Mouse (Mus musculus): ENCODE results near the gene Serping1.
A peak's percentile ranks its signal among the peaks of the same experiment; 100 is the strongest.
"Not testable (repeated sequence)": the region's sequence is repeated elsewhere in the genome, so short reads cannot be mapped to it uniquely, and the experiment has no call there.

Serping1 gene

DNA sequence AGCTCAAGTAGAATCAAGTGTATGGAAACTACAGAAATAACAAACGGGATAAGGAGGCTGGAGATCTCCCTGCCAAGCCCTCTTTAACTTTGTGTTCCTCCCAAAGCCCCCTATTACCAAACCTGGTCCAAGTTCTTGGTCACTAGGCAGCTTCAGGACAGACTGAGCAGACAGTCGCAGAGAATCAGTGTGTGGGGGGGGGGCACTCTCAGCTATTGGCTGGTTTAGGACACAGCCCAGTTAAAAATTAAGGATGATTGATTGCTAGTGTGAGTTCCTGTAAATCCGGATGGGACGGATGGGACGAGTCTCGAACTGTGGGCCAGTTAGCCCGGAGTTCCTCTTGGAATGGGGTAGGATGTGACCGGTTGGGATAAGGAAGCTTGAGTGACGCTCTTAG is at the start of gene Serping1:
Serping1 (minus strand) TSS at position 204 of the 400 bp plus-strand sequence.
- DNase-seq (ENCODE audit: low spot score) = peak; percentile 18

DNA sequence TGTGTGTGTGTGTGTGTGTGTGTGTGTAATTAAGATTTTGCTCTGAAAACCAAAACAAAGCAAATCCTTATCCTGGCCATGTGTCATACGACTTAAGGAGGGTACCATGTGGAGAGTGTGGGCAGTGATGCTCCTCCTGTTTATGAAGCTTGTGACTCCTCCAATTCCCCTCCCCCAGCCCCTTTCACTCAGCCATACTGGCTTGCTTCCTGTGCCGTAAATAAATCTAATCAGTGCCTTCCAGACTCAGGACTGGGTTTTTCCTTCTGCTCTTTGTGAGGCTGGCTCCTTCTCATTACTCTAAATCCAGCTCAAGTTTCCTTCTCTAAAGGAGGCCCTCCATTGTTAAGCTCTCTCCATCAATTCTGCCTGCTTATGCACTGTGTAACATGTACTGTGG is 48.0 kb upstream of the Serping1 start:
- DNase-seq (ENCODE audit: low spot score) = no peak

DNA sequence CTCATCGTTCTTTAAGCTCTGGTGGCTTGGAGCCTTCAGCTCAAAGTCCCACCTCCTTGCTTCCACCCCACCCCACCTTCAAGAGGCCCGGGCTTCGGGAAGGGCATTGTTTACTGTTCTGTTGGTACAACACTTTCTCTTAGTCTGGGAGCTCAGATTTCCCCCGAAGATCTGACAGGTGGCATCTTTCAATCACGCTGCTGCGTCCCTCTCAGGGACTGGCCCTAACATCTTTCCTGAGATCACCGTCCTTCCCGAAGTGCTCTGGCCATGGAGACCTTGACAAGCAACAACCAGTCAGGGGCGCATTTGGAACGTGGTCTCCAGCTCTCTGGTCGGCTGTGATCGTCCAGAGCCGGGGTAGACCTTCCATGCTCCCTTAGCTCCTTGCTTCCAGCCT is 47.3 kb upstream of the Serping1 start, which contains the start of gene Smtnl1:
Smtnl1 (minus strand) TSS at position 101 of the 400 bp plus-strand sequence.
- DNase-seq (ENCODE audit: low spot score) = no peak

DNA sequence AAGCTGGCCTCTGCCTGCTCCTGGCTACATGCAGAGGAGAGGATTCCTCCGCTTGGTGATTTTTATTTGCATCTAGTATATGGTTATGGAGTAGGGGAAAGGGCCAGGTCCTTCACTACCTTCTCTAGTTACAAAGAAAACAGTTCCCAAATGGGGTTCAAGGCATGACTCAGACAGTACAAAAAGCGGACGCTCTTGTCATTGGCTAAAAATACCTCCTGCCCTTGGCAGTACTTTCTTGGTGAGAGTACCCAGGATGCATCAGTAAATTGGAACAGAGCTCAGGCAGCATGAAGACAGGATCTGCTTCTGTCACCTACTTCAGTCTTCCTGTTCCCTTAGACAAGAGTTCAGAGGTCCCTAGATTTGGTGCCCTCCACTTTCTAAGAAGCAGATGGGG is 44.6 kb upstream of the Serping1 start:
- DNase-seq (ENCODE audit: low spot score) = no peak

DNA sequence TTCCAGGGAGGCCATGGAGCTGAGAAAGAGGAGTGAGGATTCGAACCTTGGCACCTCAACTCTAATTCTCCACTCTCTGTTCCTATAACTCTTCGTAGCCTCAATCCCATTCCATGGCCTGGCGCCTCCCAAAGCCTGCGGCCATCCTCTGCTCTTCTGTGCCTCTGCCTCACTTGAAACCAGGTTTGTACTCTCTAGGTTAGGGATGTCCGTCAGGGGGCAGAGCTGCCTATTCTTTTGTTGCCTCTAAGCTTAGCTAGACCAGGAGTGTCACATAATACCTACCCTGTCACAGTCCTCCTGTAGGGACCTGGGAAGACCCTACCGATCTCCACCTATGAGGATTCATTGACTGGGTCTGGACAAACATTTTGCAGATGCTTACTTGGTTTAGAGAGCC is 37.4 kb upstream of the Serping1 start:
- DNase-seq (ENCODE audit: low spot score) = no peak

DNA sequence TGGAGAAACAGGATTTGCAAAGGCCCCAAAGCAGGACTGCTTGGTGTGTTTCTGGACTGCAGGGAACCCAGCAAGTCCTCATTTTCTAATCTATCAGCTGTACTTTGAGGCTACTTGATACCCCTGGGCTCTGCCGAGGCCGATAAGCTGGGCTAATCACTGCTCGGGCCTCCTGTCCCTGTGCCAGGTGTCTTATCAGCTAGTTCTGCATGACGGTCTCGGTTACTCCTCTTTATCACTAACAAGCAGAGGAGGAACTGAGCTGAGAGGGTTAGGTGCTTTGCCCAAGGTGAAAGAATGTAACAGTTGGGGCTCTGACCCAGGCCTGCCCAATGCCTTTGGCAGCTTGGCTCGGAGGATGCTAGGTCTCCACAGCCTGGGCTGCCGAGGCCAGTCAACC is 36.6 kb upstream of the Serping1 start:
- DNase-seq (ENCODE audit: low spot score) = no peak

DNA sequence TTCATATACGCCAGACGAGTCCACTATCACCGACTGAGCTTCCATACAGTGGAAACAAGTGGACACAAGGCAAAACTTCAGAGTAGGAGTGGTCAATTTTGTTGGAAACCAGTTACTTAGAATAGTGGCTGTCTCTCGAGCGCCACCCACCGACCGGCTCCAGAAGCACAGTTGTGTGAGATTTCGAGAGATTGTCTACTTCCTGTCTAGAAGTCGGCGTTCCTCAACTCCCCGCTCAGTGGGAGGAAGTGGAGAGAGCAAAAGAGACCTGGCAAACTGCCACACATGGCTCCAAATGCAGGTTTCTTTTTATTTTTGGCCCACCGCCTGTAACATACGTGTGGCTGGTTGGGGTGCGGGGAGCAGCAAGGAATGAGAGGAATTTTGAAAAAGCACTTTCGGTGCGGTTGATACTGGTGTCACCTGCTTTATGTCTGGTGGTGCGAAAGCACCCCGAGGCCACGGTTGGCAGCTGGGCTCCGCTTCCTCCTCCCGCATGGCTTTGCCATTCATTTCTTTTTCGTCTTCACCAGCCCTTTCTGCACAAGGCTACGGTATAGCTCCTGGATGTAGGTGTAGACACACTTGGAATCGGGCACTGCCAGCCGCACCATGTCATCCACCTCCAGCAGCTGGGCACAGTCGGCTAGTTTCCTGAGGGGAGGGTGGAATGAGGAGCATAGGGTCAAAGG is 35.8 kb upstream of the Serping1 start:
- peak; percentile 91 for DNase-seq (ENCODE audit: low spot score)

DNA sequence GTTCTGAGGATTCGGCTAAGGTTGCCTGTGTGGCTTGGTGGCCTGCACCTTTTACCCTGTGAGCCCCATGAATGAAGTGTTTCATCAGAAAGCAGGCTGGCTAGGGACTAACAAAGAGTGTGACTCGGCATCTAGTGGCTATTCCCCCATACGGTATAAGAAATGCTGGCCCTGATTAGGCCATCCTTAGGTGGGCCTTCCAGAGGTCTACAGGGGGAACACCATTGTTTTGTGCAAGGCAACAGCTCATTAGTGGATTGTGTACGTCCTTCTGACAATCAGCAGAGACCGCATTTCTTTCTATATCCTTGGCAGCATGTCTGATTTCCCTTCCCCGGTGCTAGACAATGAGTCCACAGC is 35.3 kb upstream of the Serping1 start:
- DNase-seq (ENCODE audit: low spot score) = no peak

DNA sequence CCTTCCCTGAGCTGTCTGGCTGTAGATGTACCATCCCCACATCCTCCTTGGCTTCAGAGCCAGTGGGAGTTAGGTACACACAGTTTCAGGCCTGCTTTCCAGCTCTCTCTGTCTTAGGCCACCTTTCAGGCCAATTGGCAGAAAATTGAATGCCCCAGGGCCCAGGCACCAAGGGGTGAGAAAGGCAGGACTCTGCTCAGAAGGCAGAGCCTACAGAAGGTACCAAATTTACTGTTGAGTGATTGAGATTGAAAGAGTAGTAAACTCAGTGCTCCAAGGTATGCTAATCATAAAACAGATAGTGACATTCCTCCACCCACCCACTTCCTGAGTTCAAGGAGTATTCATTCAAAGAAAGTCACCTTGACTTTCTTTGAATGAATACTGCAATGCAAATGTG is 34.1 kb upstream of the Serping1 start:
- DNase-seq (ENCODE audit: low spot score) = no peak

DNA sequence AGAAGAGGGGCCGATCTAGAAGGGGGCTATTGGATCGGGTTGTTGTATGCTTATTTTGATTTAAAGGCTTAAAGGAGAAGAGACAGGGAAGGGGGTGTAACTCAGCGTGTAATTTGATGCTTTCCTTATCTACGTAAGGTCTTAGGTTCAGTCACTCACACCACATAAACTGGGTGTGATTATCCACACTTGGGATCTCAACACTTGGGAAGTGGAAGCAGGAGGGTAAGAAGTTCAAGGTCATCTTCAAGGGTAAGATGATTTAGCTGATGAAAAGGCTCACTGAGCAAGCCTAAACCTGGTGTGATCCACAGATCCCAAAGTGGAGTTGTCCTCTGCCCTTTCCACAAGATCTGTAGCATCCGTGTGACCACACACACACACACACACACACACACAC is 31.3 kb upstream of the Serping1 start:
- DNase-seq (ENCODE audit: low spot score) = no peak

DNA sequence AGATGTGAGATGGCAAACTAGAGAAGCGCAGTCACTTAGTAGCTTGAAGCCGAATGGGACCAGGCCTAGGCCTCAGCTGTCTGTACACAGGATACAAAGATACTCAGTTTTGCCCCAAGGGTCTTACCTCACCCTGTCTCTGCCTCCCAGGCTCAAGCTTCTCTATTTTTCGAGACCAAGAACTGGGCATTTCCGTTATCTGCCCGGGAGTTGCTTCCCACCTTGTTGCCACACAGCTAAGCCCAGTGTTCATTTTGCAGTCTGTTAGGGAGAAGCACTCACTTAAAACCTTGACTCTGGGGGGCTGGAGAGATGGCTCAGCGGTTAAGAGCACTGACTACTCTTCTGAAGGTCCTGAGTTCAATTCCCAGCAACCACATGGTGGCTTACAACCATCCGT is 28.7 kb upstream of the Serping1 start:
- no peak for DNase-seq (ENCODE audit: low spot score)

DNA sequence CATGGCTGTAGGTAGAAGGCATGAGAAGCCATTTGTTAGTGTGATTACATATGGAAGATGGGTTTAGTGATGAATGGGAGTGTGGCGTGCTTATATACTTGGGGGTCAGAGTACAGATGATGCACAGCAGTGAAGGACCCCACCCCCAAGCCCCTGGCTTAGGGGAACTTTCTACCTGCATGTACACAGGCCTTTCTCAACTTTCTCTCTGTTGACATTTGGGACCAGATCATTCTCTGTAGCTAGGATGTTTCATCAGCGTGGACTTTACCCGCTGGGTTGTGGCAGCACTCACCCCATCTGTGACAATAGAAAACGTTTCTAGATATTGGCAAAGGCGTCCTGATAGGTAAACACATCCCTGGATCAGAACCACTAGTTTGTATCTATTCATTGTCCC is 26.0 kb upstream of the Serping1 start:
- DNase-seq (ENCODE audit: low spot score) = not testable (repeated sequence)

DNA sequence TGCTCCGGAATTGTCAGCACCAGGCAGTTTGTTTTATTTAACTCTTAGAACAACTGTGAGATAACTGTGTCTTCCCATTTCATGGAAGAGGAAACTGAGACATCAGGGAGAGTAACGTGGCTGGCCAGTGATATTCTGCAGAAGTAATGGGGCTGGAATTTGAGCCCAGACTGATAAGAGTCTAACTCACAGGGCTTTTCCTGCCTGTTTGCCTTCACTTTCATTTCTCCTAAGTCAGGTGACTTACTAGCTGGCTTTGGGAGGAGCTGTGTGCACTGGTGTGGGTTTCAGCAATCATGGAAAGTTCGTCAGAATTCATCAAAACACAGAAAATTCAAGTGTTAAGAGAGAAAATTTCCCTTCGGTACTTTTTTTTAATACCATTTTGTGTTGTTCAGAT is 25.1 kb upstream of the Serping1 start:
- no peak for DNase-seq (ENCODE audit: low spot score)

DNA sequence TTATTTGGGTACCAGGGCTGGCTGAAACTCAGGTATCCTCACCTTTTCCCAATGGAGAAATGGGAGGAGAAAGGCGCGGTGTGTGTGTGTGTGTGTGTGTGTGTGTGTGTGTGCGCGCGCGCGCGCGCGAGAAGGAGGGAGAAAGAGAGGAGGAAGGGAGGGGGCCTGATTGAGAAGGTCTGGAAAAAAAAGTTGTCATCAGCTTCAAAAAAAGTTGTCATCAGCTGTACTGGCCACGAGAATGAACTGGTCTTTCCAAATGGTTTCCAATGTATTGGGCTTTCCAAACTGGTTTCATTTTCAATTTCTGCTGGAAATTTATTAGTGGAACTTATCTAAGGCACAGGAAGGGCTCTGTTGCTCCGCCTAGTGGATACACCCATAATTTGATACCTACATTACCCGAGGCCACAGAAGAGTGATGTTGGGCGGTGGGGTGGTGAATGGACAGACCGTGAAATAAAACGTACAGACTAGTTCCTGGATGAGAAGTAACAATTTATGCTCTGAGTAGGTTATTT is 23.9 kb upstream of the Serping1 start:
- DNase-seq (ENCODE audit: low spot score) = peak; percentile 86

DNA sequence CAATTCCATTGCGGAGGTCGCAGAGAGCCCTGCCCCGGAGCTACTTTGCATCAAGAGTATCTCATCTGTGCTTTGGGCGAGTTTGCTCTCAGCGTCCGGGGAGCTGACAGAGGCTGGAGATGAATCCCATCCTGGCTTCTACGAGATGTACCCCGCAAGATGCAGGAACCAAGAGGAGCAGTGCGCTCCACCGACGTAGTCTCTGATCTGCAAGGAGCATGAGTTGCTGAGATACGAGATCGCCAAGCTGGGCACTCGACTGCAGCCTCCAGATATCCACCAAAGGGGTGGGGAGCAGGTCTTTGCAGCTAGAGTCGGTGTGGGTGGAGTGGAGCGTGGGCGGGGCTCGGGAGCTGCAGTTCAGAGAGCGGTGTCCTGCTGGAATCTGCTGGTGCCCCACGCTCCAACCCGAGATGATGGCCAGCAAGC is 23.3 kb upstream of the Serping1 start, which contains the start of gene Ube2l6:
Ube2l6 (plus strand) TSS at position 336 of the 429 bp plus-strand sequence.
- peak; percentile 76 for DNase-seq (ENCODE audit: low spot score)

DNA sequence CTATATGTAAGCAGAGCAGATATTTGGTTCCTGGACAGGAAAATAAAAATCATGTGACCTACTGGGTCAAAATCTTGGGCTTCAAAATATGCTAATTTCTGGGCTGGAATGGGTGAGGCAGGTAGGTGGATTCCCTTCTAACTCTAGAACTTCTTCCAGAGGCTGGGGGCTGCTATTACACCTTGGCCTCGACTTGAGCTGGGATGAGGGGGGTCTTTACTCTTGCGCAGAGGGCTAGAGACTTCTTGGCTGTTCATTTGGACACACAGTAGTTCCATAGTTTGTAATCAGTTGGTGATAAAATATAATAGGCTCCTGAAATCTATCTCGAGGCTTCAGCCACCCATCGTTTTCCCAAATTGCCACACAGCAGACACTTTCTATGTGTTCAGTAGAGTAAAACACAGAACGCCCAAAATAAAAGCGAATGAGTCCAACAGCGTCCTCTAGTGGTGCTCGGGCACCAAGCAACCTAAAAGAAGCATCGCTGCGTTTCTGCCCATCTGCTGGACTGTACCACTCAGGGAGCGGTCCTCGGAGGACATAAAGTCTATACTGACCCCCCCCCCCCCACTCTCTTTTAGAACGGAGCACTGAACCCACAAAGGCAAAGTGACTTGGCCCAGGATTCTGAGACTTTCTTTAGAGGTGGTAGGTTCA is 22.7 kb upstream of the Serping1 start:
- peak; percentile 93 for DNase-seq (ENCODE audit: low spot score)

DNA sequence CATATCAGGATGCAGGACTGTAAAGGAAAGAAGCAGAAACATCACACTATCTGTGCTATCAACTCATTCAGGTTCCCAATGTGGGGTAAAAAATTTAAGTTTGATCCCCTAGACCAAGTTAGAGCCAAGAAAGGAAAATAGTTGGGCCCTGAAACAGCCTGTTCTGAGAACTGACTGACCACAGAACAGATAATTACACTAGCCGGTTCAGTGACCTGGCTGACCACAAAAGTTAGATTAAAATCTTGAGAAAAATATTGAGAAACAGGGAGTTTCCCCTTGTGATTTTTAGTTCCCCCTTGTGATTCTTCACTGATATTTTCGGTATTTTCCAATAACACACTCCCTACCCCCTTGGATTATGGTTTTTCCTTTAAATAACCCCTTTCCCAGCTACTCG is 18.6 kb upstream of the Serping1 start:
- no peak for DNase-seq (ENCODE audit: low spot score)

DNA sequence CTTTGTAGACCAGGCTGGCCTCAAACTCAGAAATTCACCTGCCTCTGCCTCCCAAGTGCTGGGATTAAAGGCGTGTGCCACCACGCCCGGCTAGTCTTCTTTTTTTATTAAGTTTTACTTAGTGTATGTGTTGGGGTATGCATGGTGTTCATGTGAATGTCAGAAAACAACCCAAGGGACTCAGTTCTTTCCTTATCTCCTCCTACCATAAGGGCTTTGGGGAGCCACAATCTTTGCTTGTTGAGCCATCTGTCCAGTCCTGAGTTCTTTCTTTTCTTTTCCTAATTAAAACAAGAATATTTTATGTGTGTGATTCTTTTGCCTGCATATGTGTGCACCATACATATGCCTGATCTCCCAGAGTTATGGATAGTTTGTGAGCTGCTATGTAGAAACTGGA is 17.9 kb upstream of the Serping1 start:
- DNase-seq (ENCODE audit: low spot score) = no peak

DNA sequence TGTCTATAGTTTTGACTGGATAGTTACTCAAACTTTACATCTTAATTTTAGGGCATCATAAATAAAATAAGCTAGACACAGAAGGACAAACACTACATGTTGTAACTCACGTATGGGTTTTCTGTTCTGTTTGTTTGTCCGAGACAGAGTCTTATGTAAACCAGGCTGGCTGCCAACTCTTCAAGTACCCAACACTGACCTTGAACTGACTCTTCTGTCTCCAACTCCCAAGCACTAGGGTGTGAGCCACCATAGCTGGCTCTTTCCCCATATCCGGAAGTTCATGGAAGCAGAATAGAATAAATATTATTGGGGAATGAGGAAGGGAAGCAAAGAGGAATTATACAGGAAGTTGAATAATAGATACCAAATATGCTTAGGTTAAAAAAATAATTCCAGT is 17.3 kb upstream of the Serping1 start:
- DNase-seq (ENCODE audit: low spot score) = no peak

DNA sequence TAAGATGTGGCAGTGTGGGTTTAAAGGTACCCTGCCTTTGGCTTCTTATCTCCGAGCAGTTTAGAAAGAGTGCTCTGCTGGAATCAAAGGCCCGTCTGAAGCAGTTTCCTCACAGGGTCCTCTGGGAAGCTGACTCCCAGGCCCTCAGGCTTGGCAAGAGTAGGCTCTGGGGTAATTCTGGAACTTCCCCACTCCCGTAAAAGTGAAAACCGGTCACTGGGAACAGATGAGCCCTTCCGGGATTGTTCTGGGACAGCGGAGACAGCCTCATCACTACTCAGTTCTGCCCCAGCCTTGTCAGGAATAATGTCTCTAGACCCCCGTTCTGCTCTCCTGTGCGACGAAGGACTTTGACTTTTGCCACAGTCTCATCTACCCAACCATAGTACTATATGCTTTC is 15.2 kb upstream of the Serping1 start:
- no peak for DNase-seq (ENCODE audit: low spot score)

DNA sequence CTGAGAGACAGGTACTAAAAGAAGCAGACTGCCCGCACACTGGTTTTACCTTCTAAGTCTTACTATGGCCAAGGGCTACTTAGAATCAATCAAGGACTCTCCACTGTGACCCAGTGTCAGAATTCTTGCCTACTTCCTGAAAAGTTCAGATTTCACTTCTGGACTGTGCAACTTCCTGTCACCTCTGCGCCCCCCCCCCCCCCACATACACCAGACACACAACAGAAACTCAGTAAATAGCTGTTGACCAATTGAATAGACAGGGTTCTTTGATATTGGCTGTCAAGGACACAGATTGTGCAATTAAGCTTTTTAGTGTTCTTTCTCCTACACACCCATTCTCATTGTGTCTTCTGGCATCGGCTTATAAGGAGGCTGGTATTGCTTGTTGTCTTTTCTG is 13.1 kb upstream of the Serping1 start:
- DNase-seq (ENCODE audit: low spot score) = no peak

DNA sequence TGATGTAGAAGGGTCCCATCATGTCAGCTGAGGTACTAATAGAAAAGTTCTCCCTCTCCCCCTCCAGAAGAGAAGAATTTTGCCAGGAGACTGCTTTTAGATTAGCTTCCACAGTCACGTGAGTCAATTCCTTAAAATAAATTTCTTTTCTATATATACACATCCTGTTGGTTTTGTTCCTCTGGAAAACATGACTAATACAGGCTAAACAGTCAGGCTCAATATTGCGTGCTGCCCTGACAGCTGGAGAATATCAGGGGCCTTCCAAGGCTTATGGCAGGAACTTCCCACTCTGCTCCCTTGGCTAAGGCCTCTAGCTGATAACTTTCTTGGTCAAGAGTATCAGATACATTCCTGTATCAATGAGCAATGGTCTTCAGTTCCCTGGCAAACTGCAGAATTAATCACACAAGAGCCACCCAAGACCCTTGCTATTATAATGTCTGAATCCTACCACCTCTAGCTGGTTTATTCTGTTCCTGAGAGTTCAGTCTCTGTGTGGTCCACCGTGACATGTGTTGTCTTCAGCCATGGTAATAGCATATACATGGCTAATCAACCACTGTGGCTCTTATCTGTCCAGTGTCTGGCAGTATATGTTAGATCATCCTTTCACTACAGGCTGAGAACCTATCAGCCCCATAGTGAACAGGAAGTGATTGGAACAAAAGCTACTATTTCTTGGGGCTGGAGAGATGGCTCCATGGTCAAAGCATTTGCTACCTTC is 8.8 kb upstream of the Serping1 start:
- DNase-seq (ENCODE audit: low spot score) = no peak

DNA sequence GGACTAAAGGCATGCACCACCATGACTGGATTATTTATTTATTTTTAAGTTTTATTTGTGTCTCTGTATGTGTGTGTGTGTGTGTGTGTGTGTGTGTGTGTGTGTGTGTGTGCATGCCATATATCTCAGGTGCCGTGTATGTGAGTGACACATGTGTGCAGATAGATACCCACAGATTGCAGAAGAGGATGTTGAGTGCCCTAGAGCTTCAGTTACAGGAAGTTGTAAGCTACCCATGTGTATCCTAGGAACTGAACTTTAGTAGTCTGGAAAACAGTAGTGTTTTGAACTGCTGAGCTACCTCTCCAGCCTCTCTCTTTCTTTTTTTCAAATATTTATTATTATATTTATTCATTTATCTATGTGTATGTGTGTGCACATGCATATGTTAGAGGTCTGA is 8.1 kb upstream of the Serping1 start:
- DNase-seq (ENCODE audit: low spot score) = no peak
